Mouse (Mus musculus) brain, embryonic 14.5 days (tissue): ENCODE measurements around the gene Micu1.

Experiments
- CTCF ChIP-seq: fragments of 200-500 bp; IDR thresholded peaks from 2 replicates; pipeline ENCODE4 v1.5.1; 2012; ENCODE audit warnings: inconsistent platforms, mild to moderate bottlenecking, moderate library complexity, borderline replicate concordance; ENCODE audit not compliant: insufficient read depth, insufficient read length; ENCODE audit errors: extremely low read depth
- POLR2A ChIP-seq: fragments of 200-500 bp; IDR thresholded peaks from 2 replicates; pipeline ENCODE4 v1.6.1; 2012; ENCODE audit warnings: mild to moderate bottlenecking, inconsistent platforms, borderline replicate concordance; ENCODE audit not compliant: poor library complexity, insufficient read depth, insufficient read length, severe bottlenecking; ENCODE audit errors: extremely low read depth

DNA sequence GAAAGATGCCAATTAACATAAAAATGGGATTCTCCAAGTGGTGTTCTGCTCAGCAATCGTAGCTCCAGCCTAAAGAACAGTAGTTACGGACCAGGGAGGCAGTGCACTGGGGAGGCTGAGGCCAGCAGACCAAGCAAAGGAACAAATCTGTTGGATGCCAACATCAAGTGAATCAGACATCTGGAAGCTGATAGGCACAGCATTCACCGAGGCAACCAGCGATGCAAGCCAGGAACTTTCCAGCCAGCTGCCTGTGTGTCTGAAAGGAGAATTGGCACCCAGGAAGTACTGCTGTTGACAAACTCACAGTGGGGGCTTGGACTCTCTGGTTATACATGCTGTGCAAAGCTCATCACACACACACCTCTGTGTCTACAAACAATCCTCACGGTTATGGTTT, 84.0 kb downstream of the Micu1 start:
- no peak for TF ChIP-seq CTCF
- TF ChIP-seq POLR2A = no peak
